Mouse (Mus musculus): ENCODE measurements around the gene Slc38a3.

DNA sequence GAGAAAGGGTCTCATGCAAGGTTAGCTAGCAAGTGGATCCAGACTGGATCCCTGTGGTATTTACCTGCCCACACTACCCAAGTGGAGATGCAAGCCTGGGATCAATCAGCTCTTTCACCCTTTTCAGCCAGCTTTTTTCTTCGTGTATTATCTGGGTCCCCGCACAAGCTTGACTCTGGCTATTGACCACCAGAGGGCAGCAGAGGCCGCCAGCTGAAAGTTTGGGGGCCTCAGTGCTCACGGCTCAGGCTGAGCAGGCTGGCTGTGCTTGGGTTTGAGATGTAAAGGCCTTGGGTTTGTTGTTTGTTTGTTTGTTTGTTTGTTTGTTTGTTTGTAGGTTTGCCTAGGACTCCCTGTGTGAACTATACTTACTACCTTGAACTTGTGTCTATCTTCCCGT is 23.8 kb downstream of the Slc38a3 start:
- TF ChIP-seq POLR2A (IDR thresholded peaks at IDR 0.05; ENCODE audit: control insufficient read depth in 1 of 2, insufficient read depth in 1 of 2, low read depth in 1 of 2, low read length in 2 of 2, poor library complexity in 1 of 2) (no peak), HCFC1 (IDR thresholded peaks at IDR 0.05; ENCODE audit: low read depth, low read length) (0 out of 2 replicates have a peak, but pooled peaks have one; percentile 37), GABPA (IDR thresholded peaks at IDR 0.05; ENCODE audit: low read depth, low read length) (no peak), POLR2AphosphoS5 (IDR thresholded peaks at IDR 0.05; ENCODE audit: borderline replicate concordance, low read depth, low read length) (no peak), POLR2AphosphoS2 (IDR thresholded peaks at IDR 0.05; ENCODE audit: low read length) (no peak), CTCF (IDR thresholded peaks at IDR 0.05 in 2 of 3, conservative IDR thresholded peaks at IDR 0.05 in 1 of 3; ENCODE audit: control insufficient read depth in 1 of 3, insufficient read depth in 1 of 3, low read depth in 2 of 3, low read length in 3 of 3, poor library complexity in 1 of 3, severe bottlenecking in 1 of 3) (peak; percentile 79 to 98 (median 97)), NRF1 (IDR thresholded peaks at IDR 0.05; ENCODE audit: insufficient read depth, low read depth, low read length, poor library complexity, severe bottlenecking) (no peak)

Data from MEL (cell line).